23 mouse cellular contexts compared by ENCODE assay signal in genomic region chr13:24814616-24815015, GRCm38 (mm10). TPM values are rescaled to one million over a fixed set of nuclear protein-coding genes. Genes with fewer than 3 reads are reported as not detected.
"Had no signal": no experiment of that assay in that cellular context is flagged by ENCODE, and none has a peak within 500 bp of the region (broad histone marks: within the 10 kb centered on the region; RNA-seq: fewer than 3 reads in every experiment).

No protein-coding gene starts in this region.

- H3K4me2 ChIP-seq: heart, embryonic 11.5 days; hindbrain, embryonic 13.5 days; hindbrain, embryonic 15.5 days; limb, embryonic 13.5 days; limb, embryonic 15.5 days; liver, embryonic 11.5 days had no signal

- H3K9ac ChIP-seq: hindbrain, embryonic 13.5 days; hindbrain, embryonic 15.5 days; limb, embryonic 13.5 days; limb, embryonic 15.5 days; liver, embryonic 14.5 days had no signal

- DNase-seq: gastrocnemius, adult 2 months; gastrocnemius, postnatal 10 days; gastrocnemius, postnatal 25 days; heart, adult 2 months; heart, postnatal 14 days; heart, postnatal 36 days; kidney, adult 11 months; kidney, postnatal 14 days; layer of hippocampus, adult 9-11 months; layer of hippocampus, postnatal 36 days; left cerebral cortex, postnatal 4 days had no signal

- H3K4me3 ChIP-seq: gastrocnemius, adult 2 months; heart, adult 2 months; hindbrain, embryonic 13.5 days; hindbrain, embryonic 15.5 days; limb, embryonic 13.5 days; limb, embryonic 15.5 days had no signal

- H3K9me3 ChIP-seq: hindbrain, embryonic 13.5 days; hindbrain, embryonic 15.5 days; limb, embryonic 13.5 days; limb, embryonic 15.5 days had no signal

- H3K4me1 ChIP-seq: hindbrain, embryonic 13.5 days; hindbrain, embryonic 15.5 days; limb, embryonic 13.5 days; limb, embryonic 15.5 days had no signal

- ATAC-seq: hindbrain, postnatal 0 days; intestine, embryonic 16.5 days had no signal

- H3K27ac ChIP-seq: gastrocnemius, adult 2 months; heart, adult 2 months; hindbrain, embryonic 13.5 days; hindbrain, embryonic 15.5 days; hindbrain, postnatal 0 days; limb, embryonic 13.5 days; limb, embryonic 15.5 days; liver, embryonic 14.5 days had no signal

- H3K27me3 ChIP-seq: hindbrain, embryonic 13.5 days; hindbrain, embryonic 15.5 days; limb, embryonic 13.5 days; limb, embryonic 15.5 days had no signal

RNA-seq across cellular contexts. Expression of gene D130043K22Rik, which starts 30.3 kb away (rescaled TPM):
- total RNA-seq: gastrocnemius, adult 2 months; gastrocnemius, postnatal 25 days; gastrocnemius, postnatal 4 days; heart, postnatal 14 days; heart, postnatal 36 days; hematopoietic stem cell, adult 5-6 weeks had no signal
- polyA plus RNA-seq: heart, embryonic 11.5 days; heart, postnatal 0 days; liver, embryonic 11.5 days had no signal
